Mouse (Mus musculus): Measurements from ENCODE around the gene Pkp4. TPM values are rescaled to one million over a fixed set of nuclear protein-coding genes. Genes with fewer than 3 reads are reported as not detected.
A peak's percentile ranks its signal among the peaks of the same experiment; 100 is the strongest.

Pkp4 gene
- polyA plus RNA-seq, 1 experiment from 2014 or later = 14.8 TPM

DNA sequence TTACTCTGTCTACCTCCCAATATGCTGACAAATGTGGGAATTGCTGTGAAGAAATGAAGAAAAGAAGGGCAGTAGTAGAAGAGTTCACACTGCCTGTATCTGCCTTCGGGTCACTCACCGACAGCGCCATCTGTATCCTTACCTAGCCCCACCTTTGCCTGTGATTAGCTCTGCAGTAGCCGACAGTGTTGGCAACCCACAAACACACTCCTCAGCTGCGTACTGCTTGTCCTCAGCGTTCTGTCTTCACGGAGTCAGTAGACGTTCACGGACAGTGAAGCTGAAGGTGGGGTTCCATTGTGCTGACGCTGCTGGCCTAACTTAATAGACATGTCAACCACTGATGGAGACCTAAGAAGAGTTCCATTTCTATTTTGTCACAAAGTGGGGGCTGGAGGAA lies 81.5 kb downstream of the Pkp4 start:
- Histone ChIP-seq H3K4me2 (replicated peaks; ENCODE audit: low read depth, low read length) (no peak overlapping the region), H3K27me3 (replicated peaks; ENCODE audit: insufficient read depth, low read length) (no peaks in the 10 kb centered on the region), H3K9ac (replicated peaks; ENCODE audit: low read depth) (no peak overlapping the region), H3K4me1 (ENCODE audit: insufficient read depth, low read depth, low read length) (no peaks in the 10 kb centered on the region), H3K4me3 (ENCODE audit: low read depth, low read length) (no peak overlapping the region), H3K27ac (ENCODE audit: low read length) (no peak overlapping the region), H3K36me3 (ENCODE audit: insufficient read depth, low read length) (no peaks in the 10 kb centered on the region), H3K9me3 (ENCODE audit: low read length) (no peaks in the 10 kb centered on the region)
- ATAC-seq (no peak), DNase-seq (ENCODE audit: low spot score) (no peak)
- 94% methylated on average over 10 of the region's 10 CpGs for WGBS
- TF ChIP-seq EP300 (IDR thresholded peaks at IDR 0.05) = no peak
- TF ChIP-seq CTCF (IDR thresholded peaks at IDR 0.05) = no peak

GRCm38 (mm10) chr2:59244273-59245097 lies 83.8 kb downstream of the Pkp4 start:
- Histone ChIP-seq H3K4me3 (ENCODE audit: low read depth, low read length) (no peak overlapping the region), H3K27ac (ENCODE audit: low read length) (no peak overlapping the region), H3K4me1 (ENCODE audit: insufficient read depth, low read depth, low read length) (no peaks in the 10 kb centered on the region), H3K9me3 (ENCODE audit: low read length) (no peaks in the 10 kb centered on the region), H3K36me3 (ENCODE audit: insufficient read depth, low read length) (no peaks in the 10 kb centered on the region), H3K9ac (replicated peaks; ENCODE audit: low read depth) (no peak overlapping the region), H3K27me3 (replicated peaks; ENCODE audit: insufficient read depth, low read length) (no peaks in the 10 kb centered on the region), H3K4me2 (replicated peaks; ENCODE audit: low read depth, low read length) (no peak overlapping the region)
- peak; percentile 33; the same call in 1 of the 2 replicates for ATAC-seq
- peak; percentile 21 for DNase-seq (ENCODE audit: low spot score)
- WGBS = 86% methylated on average over 12 of the region's 12 CpGs
- TF ChIP-seq EP300 (IDR thresholded peaks at IDR 0.05) (no peak), CTCF (IDR thresholded peaks at IDR 0.05) (no peak)

GRCm38 (mm10) chr2:59245098-59245388 lies 84.4 kb downstream of the Pkp4 start:
- no peak overlapping the region for H3K4me3 ChIP-seq (ENCODE audit: low read depth, low read length)
- no peaks in the 10 kb centered on the region for H3K36me3 ChIP-seq (ENCODE audit: insufficient read depth, low read length)
- 76% methylated on average over 3 of the region's 3 CpGs for WGBS
- ATAC-seq = no peak
- H3K4me1 ChIP-seq (ENCODE audit: insufficient read depth, low read depth, low read length) = no peaks in the 10 kb centered on the region
- H3K27ac ChIP-seq (ENCODE audit: low read length) = no peak overlapping the region
- H3K9ac ChIP-seq (replicated peaks; ENCODE audit: low read depth) = no peak overlapping the region
- no peak overlapping the region for H3K4me2 ChIP-seq (replicated peaks; ENCODE audit: low read depth, low read length)
- DNase-seq (ENCODE audit: low spot score) = no peak
- no peak for TF ChIP-seq EP300 (IDR thresholded peaks at IDR 0.05)
- no peak for TF ChIP-seq CTCF (IDR thresholded peaks at IDR 0.05)
- no peaks in the 10 kb centered on the region for H3K27me3 ChIP-seq (replicated peaks; ENCODE audit: insufficient read depth, low read length)
- no peaks in the 10 kb centered on the region for H3K9me3 ChIP-seq (ENCODE audit: low read length)

- DNase-seq (ENCODE audit: low spot score) (no peak), ATAC-seq (no peak)
- H3K4me2 ChIP-seq (replicated peaks; ENCODE audit: low read depth, low read length) = no peak overlapping the region
- WGBS = 69% methylated on average over 3 of the region's 3 CpGs
- H3K9ac ChIP-seq (replicated peaks; ENCODE audit: low read depth) = no peak overlapping the region
- H3K36me3 ChIP-seq (ENCODE audit: insufficient read depth, low read length) = no peaks in the 10 kb centered on the region
- H3K27ac ChIP-seq (ENCODE audit: low read length) = no peak overlapping the region
- no peak overlapping the region for H3K4me3 ChIP-seq (ENCODE audit: low read depth, low read length)
- no peaks in the 10 kb centered on the region for H3K9me3 ChIP-seq (ENCODE audit: low read length)
- no peaks in the 10 kb centered on the region for H3K4me1 ChIP-seq (ENCODE audit: insufficient read depth, low read depth, low read length)
- no peaks in the 10 kb centered on the region for H3K27me3 ChIP-seq (replicated peaks; ENCODE audit: insufficient read depth, low read length)
- TF ChIP-seq EP300 (IDR thresholded peaks at IDR 0.05) (no peak), CTCF (IDR thresholded peaks at IDR 0.05) (no peak)
Observed at GRCm38 (mm10) chr2:59248806-59249205, 88.2 kb downstream of the Pkp4 start.

DNA sequence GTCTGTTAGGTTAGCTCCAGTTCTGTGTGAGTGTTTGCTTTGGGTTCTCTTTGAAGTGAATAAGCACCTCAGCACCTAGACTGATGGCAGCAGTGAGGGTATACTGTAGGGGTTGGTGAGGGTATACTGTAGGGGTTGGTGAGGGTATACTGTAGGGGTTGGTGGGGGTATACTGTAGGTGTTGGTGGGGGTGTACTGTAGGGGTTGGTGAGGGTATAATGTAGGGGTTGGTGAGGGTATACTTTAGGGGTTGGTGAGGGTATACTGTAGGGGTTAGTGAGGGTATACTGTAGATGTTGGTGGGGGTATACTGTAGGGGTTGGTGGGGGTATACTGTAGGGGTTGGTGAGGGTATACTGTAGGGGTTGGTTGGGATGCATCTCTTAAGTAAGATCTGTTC lies 92.2 kb downstream of the Pkp4 start:
- no peak overlapping the region for H3K4me3 ChIP-seq (ENCODE audit: low read depth, low read length)
- H3K9me3 ChIP-seq (ENCODE audit: low read length) = no peaks in the 10 kb centered on the region
- no peak for TF ChIP-seq CTCF (IDR thresholded peaks at IDR 0.05)
- TF ChIP-seq EP300 (IDR thresholded peaks at IDR 0.05) = no peak
- no peak overlapping the region for H3K9ac ChIP-seq (replicated peaks; ENCODE audit: low read depth)
- no peak overlapping the region for H3K27ac ChIP-seq (ENCODE audit: low read length)
- no peak for ATAC-seq
- no peaks in the 10 kb centered on the region for H3K27me3 ChIP-seq (replicated peaks; ENCODE audit: insufficient read depth, low read length)
- DNase-seq (ENCODE audit: low spot score) = no peak
- H3K36me3 ChIP-seq (ENCODE audit: insufficient read depth, low read length) = no peaks in the 10 kb centered on the region
- no peak overlapping the region for H3K4me2 ChIP-seq (replicated peaks; ENCODE audit: low read depth, low read length)
- H3K4me1 ChIP-seq (ENCODE audit: insufficient read depth, low read depth, low read length) = no peaks in the 10 kb centered on the region

- no peaks in the 10 kb centered on the region for H3K36me3 ChIP-seq (ENCODE audit: insufficient read depth, low read length)
- H3K4me3 ChIP-seq (ENCODE audit: low read depth, low read length) = no peak overlapping the region
- ATAC-seq = no peak
- no peaks in the 10 kb centered on the region for H3K27me3 ChIP-seq (replicated peaks; ENCODE audit: insufficient read depth, low read length)
- no peaks in the 10 kb centered on the region for H3K9me3 ChIP-seq (ENCODE audit: low read length)
- 82% methylated on average over 3 of the region's 3 CpGs for WGBS
- no peak overlapping the region for H3K27ac ChIP-seq (ENCODE audit: low read length)
- DNase-seq (ENCODE audit: low spot score) = no peak
- no peaks in the 10 kb centered on the region for H3K4me1 ChIP-seq (ENCODE audit: insufficient read depth, low read depth, low read length)
- H3K4me2 ChIP-seq (replicated peaks; ENCODE audit: low read depth, low read length) = no peak overlapping the region
- H3K9ac ChIP-seq (replicated peaks; ENCODE audit: low read depth) = no peak overlapping the region
- TF ChIP-seq EP300 (IDR thresholded peaks at IDR 0.05) (no peak), CTCF (IDR thresholded peaks at IDR 0.05) (no peak)
Observed at GRCm38 (mm10) chr2:59253435-59253834, 92.8 kb downstream of the Pkp4 start.
